Mouse (Mus musculus) c-Kit-positive CD71-positive TER-119-positive erythroid progenitor cells, embryonic 14.5 days (primary cell): ENCODE results near the gene Gm21083.
"Not testable (repeated sequence)": the region's sequence is repeated elsewhere in the genome, so short reads cannot be mapped to it uniquely, and the experiment has no call there.

Experiments
- DNase-seq: peaks from one replicate; pipeline ENCODE4 v3.0.0-alpha.2; 2013; ENCODE audit warnings: low spot score

Gm21083 gene

GRCm38 (mm10) chr5:15577033-15577432 lies at the start of gene Gm21083:
Gm21083 (plus strand) TSS chr5:15577333.
- not testable (repeated sequence) for DNase-seq

- DNase-seq = not testable (repeated sequence)
Measured at GRCm38 (mm10) chr5:15529122-15529521, 48.0 kb upstream of the Gm21083 start, which contains the start of gene Gm21190. Gm21190 (minus strand) TSS chr5:15529222.

DNA sequence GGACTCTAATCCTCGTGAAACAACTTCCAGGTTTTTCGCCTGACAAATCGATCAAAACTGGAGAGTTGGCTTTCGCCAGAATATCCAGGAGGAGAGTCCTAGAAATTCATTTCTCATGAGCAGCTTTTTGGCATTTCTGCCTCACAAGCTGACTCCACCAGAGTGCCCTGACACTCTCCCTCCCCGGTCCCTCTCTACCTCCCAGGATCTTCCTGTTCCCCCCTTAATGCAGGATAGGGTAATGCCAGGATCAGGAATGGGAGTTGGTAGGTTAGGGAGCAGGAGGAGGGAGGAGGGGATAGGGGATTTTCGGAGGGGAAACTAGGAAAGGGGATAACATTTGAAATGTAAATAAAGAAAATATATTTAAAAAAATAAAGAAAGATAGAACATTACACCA lies 28.5 kb upstream of the Gm21083 start:
- not testable (repeated sequence) for DNase-seq

- DNase-seq = not testable (repeated sequence)
Measured at GRCm38 (mm10) chr5:15549134-15549533, 28.0 kb upstream of the Gm21083 start.

DNA sequence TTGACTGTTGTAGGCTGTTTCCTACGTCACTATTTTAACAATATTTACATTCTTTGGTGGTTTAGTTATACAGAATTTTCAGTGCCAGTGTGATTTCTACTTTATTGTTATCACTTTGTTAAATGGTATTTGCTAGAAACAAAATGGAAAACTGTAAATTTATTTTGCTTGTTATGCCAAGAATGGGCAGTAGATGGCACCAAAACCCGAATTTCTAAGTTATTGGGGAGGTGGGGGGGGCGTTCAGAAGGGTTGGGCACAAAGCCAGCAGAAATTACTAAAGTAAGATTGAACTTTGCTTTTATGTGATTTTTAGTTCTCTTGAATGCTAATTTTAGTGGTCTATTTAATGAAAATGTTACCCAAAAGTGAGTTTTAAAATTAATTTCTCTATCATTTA lies 27.5 kb upstream of the Gm21083 start:
- not testable (repeated sequence) for DNase-seq

- not testable (repeated sequence) for DNase-seq
Measured at GRCm38 (mm10) chr5:15558654-15559053, 18.5 kb upstream of the Gm21083 start.

- not testable (repeated sequence) for DNase-seq
Measured at GRCm38 (mm10) chr5:15561425-15562264, 15.5 kb upstream of the Gm21083 start.

DNA sequence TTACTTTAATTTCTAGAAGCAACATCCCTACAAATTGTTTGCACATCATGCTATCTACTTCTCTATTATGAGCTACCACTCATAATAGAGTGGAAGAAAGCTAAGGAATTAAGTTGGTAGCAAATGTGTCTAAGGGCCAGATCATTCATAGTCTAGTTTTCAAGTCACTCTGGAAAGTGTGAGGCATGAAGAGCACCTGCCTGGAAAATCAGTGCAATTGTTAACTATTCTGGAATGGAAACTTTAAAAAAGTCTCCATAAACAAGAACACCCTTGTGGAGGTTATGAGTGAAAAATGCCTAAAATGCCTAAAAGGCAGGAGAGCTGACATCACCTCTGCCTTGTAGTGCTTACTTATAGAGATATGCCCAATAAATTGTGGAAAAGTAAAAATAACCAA lies 3.4 kb upstream of the Gm21083 start:
- not testable (repeated sequence) for DNase-seq

DNA sequence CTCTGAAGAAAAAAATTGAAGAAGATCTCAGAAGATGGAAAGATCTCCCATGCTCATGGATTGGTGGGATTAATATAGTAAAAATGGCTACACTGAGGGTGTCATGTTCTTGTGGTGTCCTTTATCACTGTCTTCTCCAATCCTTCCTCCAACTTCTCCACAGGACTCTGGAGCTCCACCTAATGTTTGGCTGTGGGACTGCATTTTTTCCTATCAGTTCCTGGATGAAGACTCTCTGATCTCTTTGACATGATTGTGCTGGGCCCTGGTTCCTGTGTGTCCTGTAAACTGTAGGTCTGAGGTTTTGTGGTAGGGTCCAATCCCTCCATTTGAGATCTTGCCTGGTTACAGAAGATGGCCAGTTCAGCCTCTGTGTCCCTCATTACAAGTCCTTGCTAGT lies 9.2 kb downstream of the Gm21083 start:
- DNase-seq = not testable (repeated sequence)

- not testable (repeated sequence) for DNase-seq
Measured at GRCm38 (mm10) chr5:15588291-15588690, 11.2 kb downstream of the Gm21083 start.

GRCm38 (mm10) chr5:15590635-15591034 lies 13.5 kb downstream of the Gm21083 start:
- not testable (repeated sequence) for DNase-seq

- DNase-seq = not testable (repeated sequence)
Measured at GRCm38 (mm10) chr5:15591577-15591976, 14.4 kb downstream of the Gm21083 start.

- not testable (repeated sequence) for DNase-seq
Measured at GRCm38 (mm10) chr5:15598831-15599230, 21.7 kb downstream of the Gm21083 start.

DNA sequence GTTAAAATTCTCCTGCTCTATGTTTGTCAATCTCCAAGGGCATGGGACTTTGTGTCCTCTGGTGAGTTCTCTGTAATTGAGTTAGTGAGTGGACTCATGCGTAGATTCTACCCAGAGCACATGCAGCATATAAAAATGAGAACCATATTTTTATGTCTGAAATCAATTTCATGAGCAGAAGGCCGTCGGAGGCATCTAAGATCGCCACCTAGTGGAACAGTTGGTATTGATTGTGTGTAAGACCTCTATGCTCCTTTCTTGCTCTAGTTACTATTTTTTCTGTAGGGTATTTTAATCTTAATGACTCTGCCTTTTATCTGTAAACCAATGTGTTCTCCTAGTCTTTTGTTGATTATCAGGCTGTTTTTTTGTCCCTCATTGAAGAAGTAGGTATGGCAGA lies 23.2 kb downstream of the Gm21083 start:
- not testable (repeated sequence) for DNase-seq

DNA sequence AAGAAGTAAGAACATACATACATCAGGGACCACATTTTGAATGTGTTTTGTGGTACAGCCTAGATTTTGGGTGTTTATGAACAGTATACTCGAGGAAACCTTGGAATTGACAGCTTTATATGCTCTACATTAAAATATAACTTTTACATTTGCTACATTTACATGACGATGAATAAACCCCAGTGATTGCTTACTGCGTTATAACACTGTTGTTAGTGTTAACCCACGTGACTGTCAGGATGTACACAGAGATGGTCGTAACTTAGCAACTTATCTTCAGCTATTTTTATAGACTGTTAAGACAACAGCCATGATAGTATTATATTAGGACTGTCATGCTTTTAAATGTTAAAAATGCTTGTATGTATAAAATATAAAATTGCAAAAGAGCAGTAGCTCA lies 24.3 kb downstream of the Gm21083 start:
- not testable (repeated sequence) for DNase-seq

- DNase-seq = not testable (repeated sequence)
Measured at GRCm38 (mm10) chr5:15601960-15602359, 24.8 kb downstream of the Gm21083 start.

DNA sequence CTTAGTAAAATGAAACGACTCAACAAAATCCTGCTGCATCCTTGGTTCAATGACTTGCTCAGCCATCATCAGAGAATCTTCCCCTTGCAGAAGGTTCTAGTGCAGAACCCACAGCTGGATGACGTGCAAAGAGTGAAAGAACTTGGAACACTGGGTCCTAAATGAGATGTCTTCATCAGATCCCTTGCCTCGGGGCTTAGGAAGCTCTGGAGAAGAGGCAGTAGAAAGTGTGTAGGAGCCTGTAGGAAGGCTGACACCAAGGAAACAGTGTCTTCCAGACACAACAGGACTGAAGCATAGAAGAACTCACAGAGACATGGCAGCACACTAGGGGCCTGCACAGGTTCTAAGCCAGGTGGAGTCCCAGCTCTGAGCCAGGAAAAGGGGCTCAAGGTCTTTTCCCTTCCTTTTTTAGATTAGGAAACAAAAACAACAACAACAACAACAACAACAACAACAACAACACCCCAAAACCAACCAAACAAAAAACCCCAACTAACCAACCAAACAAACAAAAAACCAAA lies 25.4 kb downstream of the Gm21083 start:
- not testable (repeated sequence) for DNase-seq

GRCm38 (mm10) chr5:15603008-15603407 lies 25.9 kb downstream of the Gm21083 start:
- not testable (repeated sequence) for DNase-seq

GRCm38 (mm10) chr5:15603585-15603984 lies 26.5 kb downstream of the Gm21083 start:
- not testable (repeated sequence) for DNase-seq

DNA sequence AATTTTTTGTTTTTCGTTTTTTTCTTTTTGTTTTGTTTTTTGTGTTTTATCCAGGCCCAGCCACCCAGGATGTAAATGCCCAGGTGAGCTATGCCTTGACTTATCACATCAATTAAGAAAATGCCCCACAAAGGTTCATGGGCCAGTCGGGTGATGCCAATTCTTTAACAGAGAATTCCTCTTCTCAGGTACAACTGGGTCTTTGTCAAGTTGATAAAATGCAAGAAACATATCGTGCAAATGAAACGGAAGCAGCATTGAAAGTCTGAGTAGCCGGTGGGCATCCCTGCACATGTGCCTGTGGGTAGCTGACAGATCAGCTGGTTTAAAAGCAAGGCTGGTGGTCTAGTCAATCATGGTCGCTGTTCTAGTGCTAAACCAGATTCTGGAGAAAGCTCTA lies 29.5 kb downstream of the Gm21083 start:
- not testable (repeated sequence) for DNase-seq

DNA sequence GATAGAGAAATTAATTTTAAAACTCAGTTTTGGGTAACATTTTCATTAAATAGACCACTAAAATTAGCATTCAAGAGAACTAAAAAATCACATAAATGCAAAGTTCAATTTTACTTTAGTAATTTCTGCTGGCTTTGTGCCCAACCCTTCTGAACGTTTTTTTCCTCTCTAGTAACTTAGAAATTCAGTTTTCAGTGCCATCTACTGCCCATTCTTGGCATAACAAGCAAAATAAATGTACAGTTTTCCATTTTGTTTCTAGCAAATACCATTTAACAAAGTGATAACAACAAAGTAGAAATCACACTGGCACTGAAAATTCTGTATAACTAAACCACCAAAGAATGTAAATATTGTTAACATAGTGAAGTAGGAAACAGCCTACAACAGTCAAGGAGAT lies 33.6 kb downstream of the Gm21083 start:
- not testable (repeated sequence) for DNase-seq

GRCm38 (mm10) chr5:15616195-15616594 lies 39.1 kb downstream of the Gm21083 start:
- DNase-seq = not testable (repeated sequence)

- not testable (repeated sequence) for DNase-seq
Measured at GRCm38 (mm10) chr5:15618764-15619163, 41.6 kb downstream of the Gm21083 start, which contains the start of gene Speer4d. Speer4d (plus strand) TSS chr5:15619064.
